Mouse (Mus musculus) heart, embryonic 16.5 days (tissue): Measurements from ENCODE around the gene Cyp4f18. TPM values are rescaled to one million over a fixed set of nuclear protein-coding genes. Genes with fewer than 3 reads are reported as not detected.
"Not testable (repeated sequence)": the region's sequence is repeated elsewhere in the genome, so short reads cannot be mapped to it uniquely, and the experiment has no call there.

ENCODE experiments used
- ATAC-seq: fragments of 200-750 bp; cut with Nextera tagmentation; replicated peaks from 2 replicates; pipeline ENCODE4 v1.8.0; 2017; ENCODE audit warnings: moderate number of reproducible peaks; ENCODE audit not compliant: insufficient read depth, low FRiP score; ENCODE audit errors: extremely low read depth
- H3K27ac ChIP-seq: fragments of 300-500 bp; sonication (generic); 2 replicates; pipeline ENCODE4 v1.5.1; 2014; ENCODE audit warnings: mild to moderate bottlenecking, low read length, control low read depth, moderate library complexity
- H3K27me3 ChIP-seq: fragments of 300-500 bp; sonication (generic); 2 replicates; pipeline ENCODE4 v1.6.1; 2014; ENCODE audit warnings: low read length, mixed read lengths; ENCODE audit not compliant: control insufficient read depth, insufficient read depth
- H3K36me3 ChIP-seq: fragments of 300-500 bp; sonication (generic); 2 replicates; pipeline ENCODE4 v1.6.1; 2014; ENCODE audit not compliant: control insufficient read depth, insufficient read depth
- H3K4me1 ChIP-seq: fragments of 300-500 bp; sonication (generic); 2 replicates; pipeline ENCODE4 v1.6.1; 2014; ENCODE audit warnings: low read length, mixed read lengths; ENCODE audit not compliant: control insufficient read depth, insufficient read depth
- H3K4me2 ChIP-seq: fragments of 300-500 bp; sonication (generic); 2 replicates; pipeline ENCODE4 v1.6.1; 2014; ENCODE audit warnings: low read depth, mild to moderate bottlenecking, control low read depth, low read length
- H3K4me3 ChIP-seq: fragments of 300-500 bp; sonication (generic); 2 replicates; pipeline ENCODE4 v1.5.1; 2014; ENCODE audit warnings: mild to moderate bottlenecking, control low read depth, low read length
- H3K9ac ChIP-seq: fragments of 300-500 bp; sonication (generic); 2 replicates; pipeline ENCODE4 v1.6.1; 2014; ENCODE audit warnings: low read length, control low read depth
- H3K9me3 ChIP-seq: fragments of 300-500 bp; sonication (generic); replicated peaks from 2 replicates; pipeline ENCODE4 v1.6.1; 2016; ENCODE audit warnings: low read length; ENCODE audit not compliant: control insufficient read depth
- WGBS: fragments of 180-500 bp; shearing (Covaris S2); extraction: QIAGEN DNeasy Blood & Tissue Kit; methylation state at CpG from one replicate; pipeline ENCODE4 v1.1.7; 2014; 5-methylcytosine and 5-hydroxymethylcytosine counted together
- polyA plus RNA-seq: library from polyadenylated mRNA; unstranded; fragments of >200 nt; fragmentation: Nextera tagmentation; extraction: Ambion mirVana; gene quantifications from 2 replicates; pipeline ENCODE4 v1.2.1, GENCODE M21; 2015

Gene Cyp4f18
- 0.74 and 1.8 TPM in 2 replicates for polyA plus RNA-seq

DNA sequence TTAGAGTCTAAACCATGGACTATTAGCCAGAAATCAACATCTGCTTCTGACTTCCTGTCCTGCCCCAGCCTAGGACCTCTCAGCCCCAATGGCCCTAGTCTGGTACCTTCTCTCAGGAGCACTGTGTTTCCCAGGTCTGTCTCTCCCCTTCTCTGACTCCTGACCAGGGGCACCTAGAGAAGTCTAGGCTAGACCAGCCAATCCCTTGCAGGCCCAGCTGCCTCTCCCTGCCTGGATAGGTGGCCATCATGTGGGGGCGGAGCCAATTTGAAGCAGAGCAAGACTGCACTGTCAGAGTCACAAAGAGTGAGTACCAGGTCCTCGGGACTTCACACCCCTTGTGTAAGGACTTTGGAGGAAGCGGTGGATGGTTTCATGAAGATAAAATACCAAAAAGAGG, at the start of gene Cyp4f18:
Gene Cyp4f18, minus strand, starts transcription at position 154 of the 400 bp plus-strand sequence.
- Histone ChIP-seq H3K4me3 (no peak within 1 kb of the TSS), H3K27me3 (no peaks in the 10 kb centered on the region), H3K36me3 (no peaks in the 10 kb centered on the region), H3K9ac (no peak within 1 kb of the TSS), H3K27ac (no peak within 1 kb of the TSS), H3K4me2 (no peak within 1 kb of the TSS), H3K4me1 (no peaks in the 10 kb centered on the region), H3K9me3 (no peaks in the 10 kb centered on the region)
- ATAC-seq, result no peak
- WGBS, result 70% methylated on average over 3 of the region's 3 CpGs

GRCm38 (mm10) chr8:72057643-72058042, 48.2 kb upstream of the Cyp4f18 start:
- H3K9me3 ChIP-seq, H3K4me3 ChIP-seq, ATAC-seq, H3K27me3 ChIP-seq, H3K4me1 ChIP-seq, H3K9ac ChIP-seq, H3K36me3 ChIP-seq, H3K27ac ChIP-seq, H3K4me2 ChIP-seq: not testable (repeated sequence)
- 71% methylated on average over 3 of the region's 4 CpGs for WGBS

DNA sequence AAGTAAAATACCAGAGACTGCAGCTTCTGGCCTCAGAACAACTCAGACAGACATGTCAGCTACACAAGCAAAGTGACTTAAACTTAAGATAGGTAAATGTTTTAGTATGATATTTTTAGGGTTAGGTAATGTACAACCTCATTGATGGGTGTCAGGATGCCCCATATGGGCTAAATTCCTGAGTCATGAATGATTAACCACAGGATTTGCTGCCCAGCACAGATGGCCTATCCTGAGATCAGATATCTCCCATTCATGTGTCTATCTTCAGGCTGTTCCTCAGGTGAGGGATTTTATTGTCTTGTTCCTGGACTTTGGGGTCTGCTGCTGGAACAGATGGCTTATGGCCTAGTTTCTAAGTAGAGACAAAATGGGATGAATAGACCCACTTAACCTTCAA, 45.2 kb upstream of the Cyp4f18 start:
- H3K27me3 ChIP-seq, H3K4me2 ChIP-seq, H3K9ac ChIP-seq, ATAC-seq, H3K27ac ChIP-seq, H3K9me3 ChIP-seq, H3K4me1 ChIP-seq, H3K36me3 ChIP-seq, H3K4me3 ChIP-seq: not testable (repeated sequence)

DNA sequence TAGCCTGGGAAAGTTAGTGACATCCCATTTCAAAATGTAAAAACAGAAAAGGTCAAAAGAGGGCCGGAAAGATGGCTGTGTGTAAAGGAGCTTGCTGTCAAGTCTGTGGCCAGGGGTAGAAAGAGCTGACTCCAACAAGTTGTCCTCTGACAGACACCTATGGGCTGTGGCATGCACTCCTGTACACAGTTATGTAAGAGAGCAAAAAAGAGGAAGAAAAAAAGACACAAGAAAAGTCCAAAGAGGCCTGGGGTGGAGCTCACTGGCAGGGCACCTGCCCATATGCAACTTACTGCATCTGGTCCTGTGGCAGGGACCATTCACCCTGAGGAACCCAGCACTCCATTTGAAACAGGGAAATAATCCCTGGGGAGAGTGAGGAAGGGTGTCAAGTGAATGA, 33.1 kb upstream of the Cyp4f18 start:
- no peak overlapping the region for H3K4me2 ChIP-seq
- H3K9ac ChIP-seq, result no peak overlapping the region
- H3K4me1 ChIP-seq, result no peaks in the 10 kb centered on the region
- H3K9me3 ChIP-seq, result no peaks in the 10 kb centered on the region
- no peak overlapping the region for H3K27ac ChIP-seq
- ATAC-seq, result no peak
- H3K4me3 ChIP-seq, result no peak overlapping the region
- no peaks in the 10 kb centered on the region for H3K27me3 ChIP-seq
- H3K36me3 ChIP-seq, result no peaks in the 10 kb centered on the region
- whole genome bisulfite sequencing, result 78% methylated on average over 1 of the region's 1 CpGs

DNA sequence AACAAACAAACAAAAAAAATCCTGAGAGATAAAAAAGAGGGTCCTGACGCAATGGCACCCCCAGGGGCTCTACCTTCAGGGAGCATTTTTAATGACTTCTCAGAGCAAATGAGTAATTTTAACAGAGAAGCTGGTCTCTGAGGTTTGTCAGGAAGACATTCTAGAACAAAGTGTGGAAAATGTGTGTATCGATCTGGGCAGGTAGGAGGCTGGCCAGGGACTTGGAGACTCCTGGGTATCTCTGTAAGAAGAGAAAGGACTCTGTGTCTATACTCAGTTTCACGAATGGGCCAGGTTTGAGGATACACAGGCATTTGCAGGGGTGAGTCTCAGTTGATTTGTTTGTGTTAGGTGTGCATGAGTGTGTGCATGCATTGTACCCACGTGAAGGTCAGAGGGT, 31.5 kb upstream of the Cyp4f18 start, which contains the start of gene Olfr372:
Gene Olfr372, plus strand, starts transcription at position 301 of the 400 bp plus-strand sequence.
- H3K9ac ChIP-seq, H3K4me3 ChIP-seq, H3K9me3 ChIP-seq, H3K36me3 ChIP-seq, H3K27me3 ChIP-seq, H3K4me1 ChIP-seq, H3K4me2 ChIP-seq, ATAC-seq, H3K27ac ChIP-seq: not testable (repeated sequence)
- 67% methylated on average over 4 of the region's 4 CpGs for whole genome bisulfite sequencing

DNA sequence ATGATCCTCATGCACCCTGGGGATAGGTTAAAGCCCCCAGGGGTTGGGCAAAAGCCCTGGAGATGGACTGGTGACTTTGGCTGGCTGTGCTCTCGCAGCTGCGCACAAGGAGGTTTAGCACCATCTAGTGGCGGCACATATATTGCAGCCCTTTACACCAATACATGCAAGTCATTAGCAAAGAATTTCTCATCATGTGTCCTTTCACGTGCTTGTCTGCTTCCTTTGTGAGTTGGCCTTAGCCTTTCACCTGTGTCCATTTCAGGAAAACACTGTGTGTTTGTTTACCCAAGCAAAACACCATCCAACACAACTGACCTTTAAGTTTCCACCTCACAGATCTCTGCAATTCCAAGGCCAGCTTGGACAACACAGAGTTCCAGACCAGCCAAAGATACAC, 23.5 kb upstream of the Cyp4f18 start:
- not testable (repeated sequence) for H3K9me3 ChIP-seq, H3K27ac ChIP-seq, ATAC-seq, H3K4me1 ChIP-seq, H3K4me3 ChIP-seq, H3K27me3 ChIP-seq, H3K36me3 ChIP-seq, H3K4me2 ChIP-seq, H3K9ac ChIP-seq
- 35% methylated on average over 4 of the region's 4 CpGs for WGBS

GRCm38 (mm10) chr8:72024886-72025285, 15.5 kb upstream of the Cyp4f18 start:
- H3K27me3 ChIP-seq, H3K4me1 ChIP-seq, H3K9me3 ChIP-seq, H3K4me2 ChIP-seq, ATAC-seq, H3K36me3 ChIP-seq, H3K4me3 ChIP-seq, H3K9ac ChIP-seq, H3K27ac ChIP-seq: not testable (repeated sequence)
- 5% methylated on average over 4 of the region's 9 CpGs for WGBS

GRCm38 (mm10) chr8:72019816-72020215, 10.4 kb upstream of the Cyp4f18 start:
- Histone ChIP-seq H3K4me3 (no peak overlapping the region), H3K4me1 (no peaks in the 10 kb centered on the region), H3K9ac (no peak overlapping the region), H3K27me3 (no peaks in the 10 kb centered on the region), H3K27ac (no peak overlapping the region), H3K36me3 (no peaks in the 10 kb centered on the region), H3K9me3 (no peaks in the 10 kb centered on the region), H3K4me2 (no peak overlapping the region)
- WGBS, result 45% methylated on average over 2 of the region's 2 CpGs
- ATAC-seq, result no peak

GRCm38 (mm10) chr8:72019022-72019421, 9.6 kb upstream of the Cyp4f18 start:
- WGBS, result 63% methylated on average over 1 of the region's 1 CpGs
- not testable (repeated sequence) for H3K4me1 ChIP-seq, H3K27me3 ChIP-seq, H3K27ac ChIP-seq, ATAC-seq, H3K4me3 ChIP-seq, H3K9ac ChIP-seq, H3K4me2 ChIP-seq, H3K9me3 ChIP-seq, H3K36me3 ChIP-seq

GRCm38 (mm10) chr8:72018141-72018540, 8.7 kb upstream of the Cyp4f18 start:
- no peaks in the 10 kb centered on the region for H3K4me1 ChIP-seq
- H3K4me2 ChIP-seq, result no peak overlapping the region
- ATAC-seq, result no peak
- H3K27me3 ChIP-seq, result no peaks in the 10 kb centered on the region
- H3K9ac ChIP-seq, result no peak overlapping the region
- no peak overlapping the region for H3K4me3 ChIP-seq
- 63% methylated on average over 2 of the region's 2 CpGs for WGBS
- no peaks in the 10 kb centered on the region for H3K36me3 ChIP-seq
- H3K27ac ChIP-seq, result no peak overlapping the region
- H3K9me3 ChIP-seq, result no peaks in the 10 kb centered on the region
